Mouse (Mus musculus): Measurements from ENCODE around the gene Kif3b.

DNA sequence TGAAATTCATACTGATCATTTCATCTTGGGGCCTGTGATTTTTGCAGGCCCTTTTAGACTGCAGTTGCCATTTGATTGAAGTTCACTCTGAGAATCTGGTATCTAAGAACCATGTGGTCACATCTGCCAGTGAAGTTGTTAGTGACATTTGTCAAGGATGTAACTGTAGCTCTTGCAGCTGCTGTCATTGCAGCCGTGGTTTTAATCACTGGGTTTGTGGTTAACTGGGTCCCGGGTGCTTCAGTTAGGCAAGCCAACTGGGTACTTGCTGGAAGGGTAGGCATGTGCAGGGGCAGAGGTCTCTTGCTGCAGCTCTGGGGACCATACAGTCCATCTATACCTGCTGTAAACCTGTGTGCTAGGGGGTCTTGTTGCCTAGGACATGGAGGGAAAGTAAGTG is 44.9 kb downstream of the Kif3b start:
- no peak for TF ChIP-seq CTCF (IDR thresholded peaks at IDR 0.05; ENCODE audit: low read depth)
- TF ChIP-seq EP300 (optimal IDR thresholded peaks at IDR 0.05): no peak

All from stomach, postnatal 0 days (tissue).